Comparison of ENCODE assay signal across 9 mouse cellular contexts in genomic region chr4:149453656-149454055, GRCm38 (mm10). TPM values are rescaled to one million over a fixed set of nuclear protein-coding genes. Genes with fewer than 3 reads are reported as not detected.
DNase-seq lines count a peak whose midpoint lies in the region; ATAC-seq and TF ChIP-seq lines count a peak whose summit lies in the region.
"Had no signal": no experiment of that assay in that cellular context is flagged by ENCODE, and none has a peak within 500 bp of the region (broad histone marks: within the 10 kb centered on the region; RNA-seq: fewer than 3 reads in every experiment).

No protein-coding gene starts in this region.

- peak; percentile 27 to 34 for DNase-seq in cerebellum, adult 2 months
- no peak for DNase-seq in left cerebral cortex, adult 2 months (ENCODE audit: extremely low spot score in 1 of 2, low spot score in 2 of 2)
- DNase-seq in left cerebral cortex, postnatal 36 days (ENCODE audit: low spot score in 2 of 2) = no peak
- peak; percentile 82 for DNase-seq in ES-CJ7 (ENCODE audit: low read depth, low spot score)
- DNase-seq in embryo, embryonic 11 days = peak; percentile 33
- DNase-seq in retina, embryonic 14.5 days (ENCODE audit: low spot score) = peak; percentile 34
- no peak for DNase-seq in ovary, postnatal 36 days (ENCODE audit: low spot score)

- H3K4me1 ChIP-seq in cerebellum, adult 2 months (ENCODE audit: control insufficient read depth, insufficient read depth, low read length) = peaks cover 9% of the 10 kb centered on the region; the same call in 1 of the 2 replicates
- H3K4me1 ChIP-seq: neural tube, embryonic 12.5 days had no signal

- intact Hi-C loops in left cerebral cortex, adult 2 months (cut with DNase I) = no loop called here
- intact Hi-C loops in left cerebral cortex, postnatal 36 days (cut with DNase I) = no loop called here

- no peak overlapping the region for H3K4me3 ChIP-seq in cerebellum, adult 2 months (replicated peaks; ENCODE audit: insufficient read depth, low read depth, low read length)
- no peak overlapping the region for H3K4me3 ChIP-seq in left cerebral cortex, adult 2 months
- H3K4me3 ChIP-seq: neural tube, embryonic 12.5 days had no signal

- no peaks in the 10 kb centered on the region for H3K27me3 ChIP-seq in cerebellum, adult 2 months (ENCODE audit: control insufficient read depth, insufficient read depth, low read length)
- H3K27me3 ChIP-seq: neural tube, embryonic 12.5 days had no signal

- TF ChIP-seq CTCF in cerebellum, adult 2 months (IDR thresholded peaks at IDR 0.05; ENCODE audit: borderline replicate concordance, insufficient read depth, low read depth, low read length) = peak; percentile 41; the same call in 1 of the 2 replicates
- peak; percentile 42 for TF ChIP-seq CTCF in left cerebral cortex, adult 2 months (IDR thresholded peaks at IDR 0.05)

- no peak for TF ChIP-seq POLR2A in cerebellum, adult 2 months (IDR thresholded peaks at IDR 0.05; ENCODE audit: borderline replicate concordance, insufficient read depth, low read length)

- no peak overlapping the region for H3K27ac ChIP-seq in cerebellum, adult 2 months (ENCODE audit: insufficient read depth, low read length)
- H3K27ac ChIP-seq in left cerebral cortex, adult 2 months = no peak overlapping the region
- H3K27ac ChIP-seq: neural tube, embryonic 12.5 days had no signal

- ATAC-seq in cerebellum, adult (ENCODE audit: insufficient number of reproducible peaks, low FRiP score, low TSS enrichment) = no peak

- WGBS in cerebellum, adult 2 months = 90% methylated on average over 4 of the region's 4 CpGs

RNA-seq across cellular contexts. Expression of gene Rbp7, which starts 1.1 kb away (rescaled TPM):
- polyA plus RNA-seq in cerebellum, adult 2 months (2012; rRNA removed) = 0.54 and 0.74 TPM in 2 replicates
- not detected for total RNA-seq in left cerebral cortex, adult 2 months (2021)
- total RNA-seq in left cerebral cortex, postnatal 36 days (2021) = 1 to 10 TPM in 1 of 2 experiments, under 1 TPM in 1; 0.57 to 1.3 TPM
- polyA plus RNA-seq: neural tube, embryonic 12.5 days had no signal

RNA-seq across cellular contexts. Expression of gene Tmem274, which starts 23.5 kb away (rescaled TPM):
- polyA plus RNA-seq in cerebellum, adult 2 months (2012; rRNA removed) = 0.41 and 0.51 TPM in 2 replicates
- total RNA-seq in left cerebral cortex, adult 2 months (2021) = not detected
- not detected for total RNA-seq in left cerebral cortex, postnatal 36 days (2021)

RNA-seq across cellular contexts. Expression of gene Ube4b, which starts 27.1 kb away (rescaled TPM):
- polyA plus RNA-seq in cerebellum, adult 2 months (2012; rRNA removed) = 123 and 132 TPM in 2 replicates
- total RNA-seq in left cerebral cortex, adult 2 months (2021) = 100 to 1,000 TPM; 110 TPM
- total RNA-seq in left cerebral cortex, postnatal 36 days (2021) = 100 to 1,000 TPM; 106 to 113 TPM

RNA-seq across cellular contexts. Expression of gene Nmnat1, which starts 31.3 kb away (rescaled TPM):
- polyA plus RNA-seq in cerebellum, adult 2 months (2012; rRNA removed) = 11.2 and 11.6 TPM in 2 replicates
- total RNA-seq in left cerebral cortex, adult 2 months (2021) = 10 to 100 TPM in 1 of 2 experiments, 1 to 10 TPM in 1; 9.9 to 12.8 TPM
- 1 to 10 TPM; 9.1 to 9.8 TPM for total RNA-seq in left cerebral cortex, postnatal 36 days (2021)

RNA-seq across cellular contexts. Expression of gene Lzic, which starts 31.4 kb away (rescaled TPM):
- polyA plus RNA-seq in cerebellum, adult 2 months (2012; rRNA removed) = 14.2 and 15.3 TPM in 2 replicates
- 10 to 100 TPM; 16.8 to 17.6 TPM for total RNA-seq in left cerebral cortex, adult 2 months (2021)
- 10 to 100 TPM; 16.8 to 17.4 TPM for total RNA-seq in left cerebral cortex, postnatal 36 days (2021)

Comparison
In these comparisons a context has a peak if more than half of its experiments do, and no peak if none do; other contexts are left out.
1. DNase-seq: peak in cerebellum, adult 2 months (2 of 2), ES-CJ7 (single experiment), embryo, embryonic 11 days (single experiment) and retina, embryonic 14.5 days (single experiment); none in left cerebral cortex, adult 2 months (0 of 2), left cerebral cortex, postnatal 36 days (0 of 2) and ovary, postnatal 36 days (single experiment).